Mouse (Mus musculus): ENCODE results near the gene Loxl1.

DNA sequence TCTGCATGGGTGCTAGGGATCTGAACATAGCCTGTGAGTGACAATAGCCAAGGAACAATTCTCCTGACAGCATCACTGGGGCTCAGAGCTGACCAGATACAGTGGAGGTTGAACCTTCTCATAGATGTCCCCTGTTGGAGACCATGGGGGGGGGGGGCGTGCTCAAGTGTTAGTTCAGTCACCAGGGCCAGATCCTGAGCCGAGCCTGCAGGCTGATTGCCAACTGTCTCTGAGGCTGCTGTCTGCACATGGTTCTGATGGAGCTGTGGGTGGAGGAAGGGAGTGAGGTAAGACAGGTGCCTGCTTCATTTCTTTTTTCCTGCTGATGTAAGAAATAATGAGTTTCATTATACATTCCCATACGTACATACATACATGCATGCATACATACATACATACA, 5.3 kb upstream of the Loxl1 start:
- no peak for TF ChIP-seq EP300 (IDR thresholded peaks at IDR 0.05; ENCODE audit: insufficient read depth, low read depth, low read length)
- no peak for TF ChIP-seq CTCF (IDR thresholded peaks at IDR 0.05; ENCODE audit: low read depth, low read length)
